In the genomic region with DNA sequence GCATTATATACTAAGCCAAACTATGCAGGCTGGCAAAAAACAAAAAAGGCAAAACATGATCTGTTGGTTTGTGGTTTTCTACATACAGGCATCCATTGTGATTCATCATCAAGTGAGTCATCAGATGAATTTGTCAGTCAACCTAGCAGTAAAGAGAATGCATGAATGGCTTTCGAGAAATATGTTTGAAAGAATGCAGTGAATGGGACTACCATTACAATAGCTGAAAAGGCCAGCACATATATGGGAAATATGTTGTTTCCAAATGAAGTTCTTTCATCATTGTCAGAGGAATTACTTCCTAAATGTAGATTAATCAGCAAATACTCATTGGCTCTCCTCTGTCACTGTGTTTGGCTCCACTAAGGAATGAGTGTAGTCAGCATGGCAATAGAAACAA, we compare ENCODE assay signal across 24 mouse cellular contexts.
DNase-seq lines count a peak whose midpoint lies in the region; ATAC-seq lines count a peak whose summit lies in the region.
"Had no signal": no experiment of that assay in that cellular context is flagged by ENCODE, and none has a peak within 500 bp of the region (broad histone marks: within the 10 kb centered on the region; RNA-seq: fewer than 3 reads in every experiment).

No protein-coding gene starts in this region.

- no peak overlapping the region for H3K9ac ChIP-seq in midbrain, embryonic 11.5 days (ENCODE audit: low read length)
- no peak overlapping the region for H3K9ac ChIP-seq in kidney, embryonic 15.5 days
- H3K9ac ChIP-seq: embryonic facial prominence, embryonic 13.5 days; embryonic facial prominence, embryonic 15.5 days; forebrain, embryonic 13.5 days; forebrain, embryonic 15.5 days; forebrain, postnatal 0 days had no signal

- H3K4me3 ChIP-seq in midbrain, embryonic 11.5 days (ENCODE audit: low read depth, low read length) = no peak overlapping the region
- no peak overlapping the region for H3K4me3 ChIP-seq in kidney, embryonic 15.5 days (replicated peaks)
- H3K4me3 ChIP-seq: embryonic facial prominence, embryonic 13.5 days; embryonic facial prominence, embryonic 15.5 days; forebrain, embryonic 13.5 days; forebrain, embryonic 15.5 days had no signal

- ATAC-seq in midbrain, embryonic 11.5 days (ENCODE audit: low FRiP score) = no peak
- no peak for ATAC-seq in kidney, embryonic 15.5 days (replicated peaks; ENCODE audit: low FRiP score)
- ATAC-seq: activated CD4-positive, CD25-positive, alpha-beta regulatory T cell, adult 4 months; CD4-positive, CD25-positive, alpha-beta regulatory T cell, adult 4 months; forebrain, embryonic 13.5 days; forebrain, embryonic 15.5 days; forebrain, postnatal 0 days had no signal

- H3K36me3 ChIP-seq in midbrain, embryonic 11.5 days (ENCODE audit: control insufficient read depth, insufficient read depth, low read length) = no peaks in the 10 kb centered on the region
- no peaks in the 10 kb centered on the region for H3K36me3 ChIP-seq in kidney, embryonic 15.5 days
- H3K36me3 ChIP-seq: embryonic facial prominence, embryonic 13.5 days; embryonic facial prominence, embryonic 15.5 days; forebrain, embryonic 15.5 days; G1E had no signal

- no peaks in the 10 kb centered on the region for H3K4me1 ChIP-seq in midbrain, embryonic 11.5 days (ENCODE audit: control insufficient read depth, insufficient read depth, low read length)
- no peaks in the 10 kb centered on the region for H3K4me1 ChIP-seq in kidney, embryonic 15.5 days
- H3K4me1 ChIP-seq: embryonic facial prominence, embryonic 13.5 days; embryonic facial prominence, embryonic 15.5 days; forebrain, embryonic 13.5 days; forebrain, embryonic 15.5 days had no signal

- peak; percentile 93 for DNase-seq in Muller cell, postnatal 12 days (ENCODE audit: inconsistent ontology term)
- peak; percentile 24 for DNase-seq in brain, adult 2 months (ENCODE audit: low read depth, low spot score)
- no peak for DNase-seq in midbrain, embryonic 11.5 days (ENCODE audit: low spot score, missing footprints)
- DNase-seq in adrenal gland, adult 8-10 months = no peak
- DNase-seq: adrenal gland, postnatal 14 days; adrenal gland, postnatal 36 days; B cell, adult 2 months; cerebellum, adult 11 months; cerebellum, adult 18-20 months; cerebellum, adult 8-10 months; cerebellum, adult 9-11 months; cerebellum, postnatal 14 days; cerebellum, postnatal 36 days; embryo, embryonic 11 days; forebrain, postnatal 0 days had no signal

- H3K4me2 ChIP-seq in midbrain, embryonic 11.5 days = no peak overlapping the region
- H3K4me2 ChIP-seq in kidney, embryonic 15.5 days = no peak overlapping the region
- H3K4me2 ChIP-seq: embryonic facial prominence, embryonic 13.5 days; embryonic facial prominence, embryonic 15.5 days; forebrain, embryonic 13.5 days; forebrain, embryonic 15.5 days had no signal

- H3K27ac ChIP-seq in midbrain, embryonic 11.5 days (ENCODE audit: low read depth, low read length) = no peak overlapping the region
- no peak overlapping the region for H3K27ac ChIP-seq in kidney, embryonic 15.5 days
- H3K27ac ChIP-seq: embryonic facial prominence, embryonic 13.5 days; embryonic facial prominence, embryonic 15.5 days; forebrain, embryonic 13.5 days; forebrain, embryonic 15.5 days had no signal

- 86% methylated on average over 1 of the region's 1 CpGs for WGBS in midbrain, embryonic 11.5 days
- 82% methylated on average over 1 of the region's 1 CpGs for WGBS in kidney, embryonic 15.5 days

- no peaks in the 10 kb centered on the region for H3K27me3 ChIP-seq in midbrain, embryonic 11.5 days (ENCODE audit: control insufficient read depth, insufficient read depth, low read length)
- no peaks in the 10 kb centered on the region for H3K27me3 ChIP-seq in kidney, embryonic 15.5 days
- H3K27me3 ChIP-seq: CH12.LX; embryonic facial prominence, embryonic 13.5 days; embryonic facial prominence, embryonic 15.5 days; forebrain, embryonic 13.5 days; forebrain, embryonic 15.5 days had no signal

- H3K9me3 ChIP-seq in midbrain, embryonic 11.5 days (ENCODE audit: control insufficient read depth, low read length) = no peaks in the 10 kb centered on the region
- H3K9me3 ChIP-seq in kidney, embryonic 15.5 days (replicated peaks) = no peaks in the 10 kb centered on the region
- H3K9me3 ChIP-seq: embryonic facial prominence, embryonic 13.5 days; embryonic facial prominence, embryonic 15.5 days; forebrain, embryonic 13.5 days; forebrain, embryonic 15.5 days; G1E had no signal

Comparison
In these comparisons a context has a peak if more than half of its experiments do, and no peak if none do; other contexts are left out.
1. DNase-seq: peak in Muller cell, postnatal 12 days (single experiment) and brain, adult 2 months (single experiment); none in midbrain, embryonic 11.5 days (single experiment) and adrenal gland, adult 8-10 months (single experiment).